In the genomic region with DNA sequence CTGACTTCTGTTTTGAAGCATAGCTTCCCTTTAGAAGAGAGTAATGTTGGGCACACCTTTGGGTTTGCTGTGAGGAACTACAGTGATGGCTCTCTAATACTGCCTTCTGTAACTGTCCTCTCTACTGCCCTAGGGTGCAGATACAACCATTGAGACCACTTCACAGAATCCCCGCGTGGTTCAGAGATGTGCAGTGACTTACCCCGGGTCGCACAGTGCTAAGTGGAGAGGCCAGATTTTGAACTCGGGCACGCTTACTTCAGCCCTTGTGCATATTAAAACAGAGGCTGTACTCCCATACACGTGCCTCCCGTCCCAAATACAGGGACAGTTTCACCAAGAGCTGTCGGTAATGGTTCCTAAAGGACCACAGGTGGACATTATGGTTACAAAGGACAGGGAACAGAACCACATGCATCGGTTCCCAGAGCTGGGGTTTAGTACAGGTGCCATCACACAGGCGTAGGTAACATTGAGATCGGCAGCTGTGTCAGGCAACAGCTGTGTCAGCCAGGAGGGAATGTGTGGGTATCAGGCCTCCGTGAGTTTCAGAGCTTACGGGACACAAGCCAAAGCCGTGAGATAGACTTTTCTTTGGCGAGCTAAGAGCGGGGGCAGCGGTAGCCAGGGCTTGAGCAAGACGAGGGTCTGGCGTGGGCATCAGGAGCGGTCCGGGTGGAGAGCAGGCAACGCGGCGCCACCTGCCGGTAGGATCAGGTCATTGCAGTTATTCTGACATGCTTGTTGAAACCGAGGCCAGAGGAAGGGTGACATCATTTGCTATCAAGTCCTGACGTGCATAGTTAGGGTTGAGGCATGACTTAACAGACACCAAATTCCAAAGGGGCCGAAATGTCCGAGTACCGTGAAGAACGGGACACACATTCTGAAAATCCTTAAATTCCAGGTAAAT, we compare ENCODE assay signal across 8 mouse cellular contexts.
DNase-seq lines count a peak whose midpoint lies in the region.

No protein-coding gene starts in this region.

- DNase-seq in adrenal gland, adult (ENCODE audit: inconsistent age in 2 of 2, low spot score in 1 of 2): peak; percentile 85 to 95
- peak; percentile 90 for DNase-seq in embryo, embryonic 11 days
- DNase-seq in gastrocnemius, postnatal 14 days: peak; percentile 86
- DNase-seq in induced T-regulatory cell, adult 2 months (ENCODE audit: low read depth): peak; percentile 88
- DNase-seq in left cerebral cortex, adult 8-10 months (ENCODE audit: low spot score in 2 of 2): peak; percentile 70 to 84
- peak; percentile 92 to 94 for DNase-seq in right cerebral cortex, postnatal 10 days (ENCODE audit: low spot score in 2 of 2)
- DNase-seq in urinary bladder, postnatal 14 days (ENCODE audit: low spot score): peak; percentile 88

- H3K36me3 ChIP-seq in megakaryocyte, embryonic 14.5 days (replicated peaks; ENCODE audit: low read length): no peaks in the 10 kb centered on the region

- no peaks in the 10 kb centered on the region for H3K9me3 ChIP-seq in megakaryocyte, embryonic 14.5 days

- peaks cover 15% of the 10 kb centered on the region for H3K27me3 ChIP-seq in megakaryocyte, embryonic 14.5 days (replicated peaks)

- intact Hi-C loops in gastrocnemius, postnatal 14 days (cut with DNase I; ENCODE audit: low total_unique reads): no loop called here

- peak overlapping the region; percentile 90 for H3K4me3 ChIP-seq in megakaryocyte, embryonic 14.5 days (replicated peaks)

- peaks cover 48% of the 10 kb centered on the region for H3K4me1 ChIP-seq in megakaryocyte, embryonic 14.5 days

Comparison
In these comparisons a context has a peak if more than half of its experiments do, and no peak if none do; other contexts are left out.
1. Peak in every context shown above with its lines: DNase-seq and H3K4me3 ChIP-seq.